Mouse (Mus musculus): ENCODE measurements around the gene Bcl9l. TPM values are rescaled to one million over a fixed set of nuclear protein-coding genes. Genes with fewer than 3 reads are reported as not detected.
A peak's percentile ranks its signal among the peaks of the same experiment; 100 is the strongest.

Gene Bcl9l
- polyA plus RNA-seq, 1 experiment from 2014 or later = 17.3 TPM

DNA sequence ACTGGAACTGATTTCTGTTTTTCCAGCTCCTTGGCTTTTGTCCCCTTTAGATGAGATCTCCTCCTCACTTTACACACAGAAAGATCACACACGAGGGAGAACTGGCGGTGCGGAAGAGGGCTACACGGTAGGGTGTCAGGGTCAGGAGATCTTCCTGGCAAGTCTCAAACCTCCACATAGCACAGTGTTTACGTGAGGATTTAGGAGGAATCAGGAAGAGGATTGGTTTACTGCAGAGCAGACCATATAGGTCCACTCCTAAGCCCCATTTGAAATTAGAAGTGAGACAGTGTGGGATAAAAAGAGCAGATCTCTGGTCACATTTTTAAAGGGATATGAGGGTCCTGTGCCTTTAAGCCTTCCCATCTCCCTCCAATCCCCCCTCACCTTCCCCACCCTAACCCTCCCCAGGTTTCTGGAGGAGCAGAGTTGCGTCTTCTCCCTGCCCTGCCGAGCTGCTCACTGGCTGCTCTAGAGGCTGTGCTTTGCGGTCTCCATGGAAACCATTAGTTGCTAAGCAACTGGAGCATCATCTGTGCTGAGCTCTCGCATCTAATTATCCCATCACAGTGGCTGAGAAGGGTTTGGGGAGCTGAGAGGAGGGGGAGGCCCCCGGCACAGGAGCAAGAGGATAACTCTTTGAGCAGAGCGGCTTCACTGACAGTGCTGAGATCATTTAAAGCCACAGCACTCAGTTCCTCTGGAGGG, 25.4 kb upstream of the Bcl9l start:
- DNase-seq = peak; percentile 51
- no peaks in the 10 kb centered on the region for H3K4me1 ChIP-seq (ENCODE audit: insufficient read depth)
- no peak overlapping the region for H3K27ac ChIP-seq (ENCODE audit: low read depth)
- no peak for ATAC-seq (ENCODE audit: insufficient read depth)
- H3K4me3 ChIP-seq (ENCODE audit: low read depth, low read length) = no peak overlapping the region
- no peaks in the 10 kb centered on the region for H3K36me3 ChIP-seq (ENCODE audit: insufficient read depth)
- no peaks in the 10 kb centered on the region for H3K9me3 ChIP-seq (ENCODE audit: low read depth, low read length)
- TF ChIP-seq CTCF (IDR thresholded peaks at IDR 0.05; ENCODE audit: low read depth) = no peak
- 6% methylated on average over 11 of the region's 11 CpGs for WGBS
- 0 out of 2 replicates have a peak, but pooled peaks cover 5% of the 10 kb centered on the region for H3K27me3 ChIP-seq (ENCODE audit: insufficient read depth, low read length)
- H3K4me2 ChIP-seq = no peak overlapping the region
- H3K9ac ChIP-seq = no peak overlapping the region

DNA sequence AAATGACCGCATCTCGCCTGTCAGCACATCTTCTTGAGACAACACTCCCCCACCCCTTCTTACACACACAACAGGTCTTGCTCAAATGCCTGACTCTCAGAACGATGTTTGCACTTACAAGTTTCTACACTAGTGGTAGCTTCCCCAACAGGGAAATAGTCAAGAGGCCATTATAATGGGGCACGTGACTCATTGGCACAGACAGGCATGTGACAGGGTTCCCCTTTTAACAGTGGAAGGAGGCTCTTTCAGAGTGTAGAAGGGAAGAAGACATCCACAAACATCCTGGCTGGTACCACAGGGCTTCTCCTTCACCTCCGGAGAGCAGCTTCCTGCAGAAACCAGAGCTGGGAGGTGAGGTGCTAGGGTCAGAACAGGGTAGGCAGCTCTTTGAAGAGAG, 20.7 kb upstream of the Bcl9l start:
- no peak overlapping the region for H3K27ac ChIP-seq (ENCODE audit: low read depth)
- 0 out of 2 replicates have a peak, but pooled peaks cover 2% of the 10 kb centered on the region for H3K27me3 ChIP-seq (ENCODE audit: insufficient read depth, low read length)
- H3K9me3 ChIP-seq (ENCODE audit: low read depth, low read length) = no peaks in the 10 kb centered on the region
- no peak overlapping the region for H3K4me3 ChIP-seq (ENCODE audit: low read depth, low read length)
- H3K4me1 ChIP-seq (ENCODE audit: insufficient read depth) = no peaks in the 10 kb centered on the region
- TF ChIP-seq CTCF (IDR thresholded peaks at IDR 0.05; ENCODE audit: low read depth) = no peak
- no peak overlapping the region for H3K9ac ChIP-seq
- H3K4me2 ChIP-seq = no peak overlapping the region
- ATAC-seq (ENCODE audit: insufficient read depth) (no peak), DNase-seq (peak; percentile 5)
- WGBS = 64% methylated on average over 5 of the region's 5 CpGs
- no peaks in the 10 kb centered on the region for H3K36me3 ChIP-seq (ENCODE audit: insufficient read depth)

DNA sequence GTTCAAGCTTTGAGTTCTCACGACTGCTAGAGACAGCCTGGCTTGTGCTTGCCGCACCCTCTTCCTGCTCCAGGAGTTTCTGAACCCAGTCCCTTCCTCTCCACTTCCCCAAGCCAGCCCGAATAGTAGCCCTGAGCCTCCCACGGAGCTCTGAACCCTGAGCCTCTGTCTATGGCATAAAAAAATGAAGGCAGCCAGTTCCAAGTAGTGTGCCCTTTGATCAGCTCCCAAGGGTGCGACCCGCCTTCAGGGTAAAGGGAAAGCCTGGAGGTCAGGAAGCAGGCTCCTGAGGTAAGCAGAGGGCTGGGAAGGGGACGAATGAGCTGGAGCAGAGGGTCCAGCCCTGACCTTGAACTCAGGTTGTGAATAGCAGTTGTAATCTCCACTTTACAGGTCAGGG, 14.4 kb upstream of the Bcl9l start:
- no peak overlapping the region for H3K9ac ChIP-seq
- 49% methylated on average over 7 of the region's 7 CpGs for WGBS
- no peak for TF ChIP-seq CTCF (IDR thresholded peaks at IDR 0.05; ENCODE audit: low read depth)
- no peak overlapping the region for H3K27ac ChIP-seq (ENCODE audit: low read depth)
- no peaks in the 10 kb centered on the region for H3K27me3 ChIP-seq (ENCODE audit: insufficient read depth, low read length)
- DNase-seq = no peak
- no peaks in the 10 kb centered on the region for H3K9me3 ChIP-seq (ENCODE audit: low read depth, low read length)
- H3K4me2 ChIP-seq = no peak overlapping the region
- H3K4me3 ChIP-seq (ENCODE audit: low read depth, low read length) = no peak overlapping the region
- no peaks in the 10 kb centered on the region for H3K4me1 ChIP-seq (ENCODE audit: insufficient read depth)
- ATAC-seq (ENCODE audit: insufficient read depth) = no peak
- no peaks in the 10 kb centered on the region for H3K36me3 ChIP-seq (ENCODE audit: insufficient read depth)

DNA sequence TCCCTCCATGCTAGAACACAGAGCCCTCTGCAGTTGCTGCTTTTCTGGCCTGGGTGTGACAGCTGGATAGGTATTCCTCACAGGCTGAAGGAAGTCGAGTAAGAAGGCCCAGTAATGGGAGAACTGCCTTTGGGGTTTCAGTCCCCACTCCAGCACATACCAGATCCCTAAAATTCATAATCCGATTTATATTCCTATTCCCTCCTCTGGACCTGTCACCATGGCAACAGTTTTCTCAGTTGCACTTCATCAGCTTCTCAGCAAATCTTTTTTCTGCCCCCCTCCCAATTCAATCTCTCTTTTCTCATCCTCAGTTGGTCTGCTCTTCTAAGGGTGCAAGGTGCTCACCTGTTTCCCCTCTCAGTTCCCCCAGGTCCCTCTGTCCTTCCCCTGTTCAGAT, 13.8 kb upstream of the Bcl9l start:
- no peak for DNase-seq
- no peaks in the 10 kb centered on the region for H3K4me1 ChIP-seq (ENCODE audit: insufficient read depth)
- TF ChIP-seq CTCF (IDR thresholded peaks at IDR 0.05; ENCODE audit: low read depth) = no peak
- no peaks in the 10 kb centered on the region for H3K27me3 ChIP-seq (ENCODE audit: insufficient read depth, low read length)
- H3K9ac ChIP-seq = no peak overlapping the region
- H3K4me3 ChIP-seq (ENCODE audit: low read depth, low read length) = no peak overlapping the region
- H3K9me3 ChIP-seq (ENCODE audit: low read depth, low read length) = no peaks in the 10 kb centered on the region
- H3K27ac ChIP-seq (ENCODE audit: low read depth) = no peak overlapping the region
- 50% methylated on average over 2 of the region's 2 CpGs for WGBS
- H3K36me3 ChIP-seq (ENCODE audit: insufficient read depth) = no peaks in the 10 kb centered on the region
- ATAC-seq (ENCODE audit: insufficient read depth) = no peak
- H3K4me2 ChIP-seq = no peak overlapping the region

DNA sequence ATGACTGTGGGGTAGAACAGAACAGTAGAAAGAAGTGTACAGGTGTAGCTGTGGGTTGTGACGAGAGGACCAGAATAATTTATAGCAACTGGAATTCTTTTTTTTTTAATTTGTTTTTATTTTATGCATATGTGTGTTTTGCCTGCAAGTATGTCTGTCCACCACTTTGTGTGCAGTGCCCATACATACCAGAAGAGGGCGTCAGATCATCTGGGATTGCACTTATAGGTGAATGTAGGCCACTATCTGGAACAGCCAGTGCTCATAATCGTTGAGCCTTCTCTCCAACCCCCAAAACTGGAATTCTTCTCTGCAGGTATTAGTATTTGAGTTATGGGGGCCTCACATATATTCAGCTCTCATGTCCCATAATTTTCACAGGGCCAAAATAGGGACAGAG, 9.4 kb upstream of the Bcl9l start:
- WGBS = 54% methylated on average over 3 of the region's 3 CpGs
- peak; percentile 37 for TF ChIP-seq CTCF (IDR thresholded peaks at IDR 0.05; ENCODE audit: low read depth)
- H3K4me1 ChIP-seq (ENCODE audit: insufficient read depth) = no peaks in the 10 kb centered on the region

DNA sequence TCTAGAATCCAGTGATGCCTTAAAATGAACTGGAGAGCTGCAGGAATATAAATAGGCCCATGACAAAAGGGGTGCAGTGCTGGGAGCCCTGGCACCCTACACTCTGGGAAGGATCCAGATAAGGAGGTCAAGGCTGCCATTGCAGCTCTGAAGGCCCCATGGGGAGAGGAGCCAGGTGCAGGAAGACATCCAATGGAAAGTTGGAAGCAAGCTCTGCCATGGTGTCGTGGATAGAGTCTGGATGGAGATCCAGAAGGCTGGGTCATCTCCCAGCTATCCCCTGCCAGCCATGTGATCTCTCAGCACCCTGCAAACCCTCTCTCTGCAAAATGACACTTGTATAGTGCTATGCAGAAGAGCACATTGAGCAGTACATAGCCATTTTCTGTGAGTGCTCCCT, 8.3 kb upstream of the Bcl9l start:
- no peaks in the 10 kb centered on the region for H3K4me1 ChIP-seq (ENCODE audit: insufficient read depth)

More for the DNA sequence above, 9.4 kb upstream of the Bcl9l start:
- ATAC-seq (ENCODE audit: insufficient read depth) (no peak), DNase-seq (no peak)
- no peak overlapping the region for H3K27ac ChIP-seq (ENCODE audit: low read depth)
- no peaks in the 10 kb centered on the region for H3K27me3 ChIP-seq (ENCODE audit: insufficient read depth, low read length)
- H3K9ac ChIP-seq = no peak overlapping the region
- no peak overlapping the region for H3K4me3 ChIP-seq (ENCODE audit: low read depth, low read length)
- H3K4me2 ChIP-seq = no peak overlapping the region
- H3K9me3 ChIP-seq (ENCODE audit: low read depth, low read length) = no peaks in the 10 kb centered on the region
- H3K36me3 ChIP-seq (ENCODE audit: insufficient read depth) = no peaks in the 10 kb centered on the region

DNA sequence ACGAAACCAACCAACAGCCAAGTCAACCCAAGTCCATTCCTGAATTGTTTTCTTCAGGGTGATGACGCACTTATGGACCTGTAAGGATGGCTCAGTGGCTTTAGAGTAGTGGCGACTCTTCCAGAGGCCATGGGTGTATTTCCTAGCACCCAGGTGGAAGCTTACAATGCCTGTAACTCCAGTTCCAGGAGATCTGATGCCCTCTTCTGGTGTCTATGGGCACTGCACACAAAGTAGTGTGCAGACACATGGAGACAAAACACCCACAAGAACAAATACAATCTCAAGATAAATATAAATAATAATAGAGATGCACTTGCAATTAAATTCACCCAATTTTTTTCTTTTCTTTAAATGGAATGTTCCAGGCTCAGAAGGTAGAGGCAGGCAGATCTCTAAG, 6.7 kb upstream of the Bcl9l start:
- no peak overlapping the region for H3K9ac ChIP-seq
- no peak overlapping the region for H3K4me3 ChIP-seq (ENCODE audit: low read depth, low read length)
- H3K4me2 ChIP-seq = no peak overlapping the region
- TF ChIP-seq CTCF (IDR thresholded peaks at IDR 0.05; ENCODE audit: low read depth) = peak; percentile 40
- H3K36me3 ChIP-seq (ENCODE audit: insufficient read depth) = no peaks in the 10 kb centered on the region
- no peaks in the 10 kb centered on the region for H3K9me3 ChIP-seq (ENCODE audit: low read depth, low read length)
- ATAC-seq (ENCODE audit: insufficient read depth) = no peak
- H3K27ac ChIP-seq (ENCODE audit: low read depth) = no peak overlapping the region
- WGBS = 89% methylated on average over 3 of the region's 3 CpGs
- H3K27me3 ChIP-seq (ENCODE audit: insufficient read depth, low read length) = no peaks in the 10 kb centered on the region
- no peaks in the 10 kb centered on the region for H3K4me1 ChIP-seq (ENCODE audit: insufficient read depth)
- DNase-seq = peak; percentile 4

More for the DNA sequence above, 8.3 kb upstream of the Bcl9l start:
- H3K27ac ChIP-seq (ENCODE audit: low read depth) = no peak overlapping the region
- WGBS = 24% methylated on average over 1 of the region's 1 CpGs
- no peaks in the 10 kb centered on the region for H3K9me3 ChIP-seq (ENCODE audit: low read depth, low read length)
- H3K36me3 ChIP-seq (ENCODE audit: insufficient read depth) = no peaks in the 10 kb centered on the region
- no peaks in the 10 kb centered on the region for H3K27me3 ChIP-seq (ENCODE audit: insufficient read depth, low read length)
- ATAC-seq (ENCODE audit: insufficient read depth) (no peak), DNase-seq (no peak)
- no peak for TF ChIP-seq CTCF (IDR thresholded peaks at IDR 0.05; ENCODE audit: low read depth)
- no peak overlapping the region for H3K9ac ChIP-seq
- H3K4me3 ChIP-seq (ENCODE audit: low read depth, low read length) = no peak overlapping the region
- no peak overlapping the region for H3K4me2 ChIP-seq

Data from lung, embryonic 14.5 days (tissue).